Mouse (Mus musculus) hematopoietic stem cell, adult 5-6 weeks (primary cell): ENCODE data around the gene Zfp787. TPM values are rescaled to one million over a fixed set of nuclear protein-coding genes. Genes with fewer than 3 reads are reported as not detected.

ENCODE experiments used
- ATAC-seq, 2 experiments: fragments of 125-278 bp in 1 of 2; replicated peaks in 1 of 2; 2 replicates each; pipeline ENCODE4 v1.8.0; 2016 to 2017; ENCODE audit warnings: inconsistent platforms in 2 of 2, mild to moderate bottlenecking in 2 of 2, moderate number of reproducible peaks in 2 of 2, low read depth in 1 of 2, moderate TSS enrichment in 1 of 2; ENCODE audit not compliant: low FRiP score in 2 of 2, poor library complexity in 2 of 2, severe bottlenecking in 2 of 2, insufficient read depth in 1 of 2, low TSS enrichment in 1 of 2
- total RNA-seq: library from RNA; stranded (forward); fragments of 172-1452, 232-1000 nt; gene quantifications from 2 replicates; pipeline ENCODE4 v1.2.3, GENCODE M21; 2017

The Zfp787 gene
- total RNA-seq, 1 experiment from 2014 or later: 26.8 TPM

DNA sequence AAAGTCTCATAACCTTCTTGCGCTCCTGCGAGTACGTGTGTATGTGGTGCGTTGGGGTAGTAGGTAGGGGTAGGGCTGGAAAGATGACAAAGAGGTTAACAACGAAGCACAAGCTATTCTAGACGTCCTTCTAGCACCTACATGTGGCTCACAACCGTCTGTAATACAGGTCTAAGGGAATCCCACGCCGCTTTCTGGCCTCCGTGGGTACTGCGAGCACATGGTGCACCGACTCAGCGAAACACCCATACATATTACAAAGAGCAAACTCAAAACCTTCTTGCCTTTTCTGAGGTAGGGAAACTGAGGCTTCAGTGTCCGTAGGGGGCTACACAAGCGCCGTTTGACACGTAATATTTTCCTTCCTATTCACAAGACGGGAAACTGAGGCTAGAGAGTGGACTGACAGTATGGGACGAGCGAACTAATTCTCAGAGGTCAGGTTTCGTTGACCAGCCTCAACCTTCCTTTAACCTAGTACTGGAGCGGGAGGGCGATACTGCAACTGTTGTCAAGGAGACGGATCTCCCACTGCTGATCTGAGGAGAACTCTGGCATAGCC is 15.7 kb upstream of the Zfp787 start:
- peak; percentile 63 to 66 for ATAC-seq

DNA sequence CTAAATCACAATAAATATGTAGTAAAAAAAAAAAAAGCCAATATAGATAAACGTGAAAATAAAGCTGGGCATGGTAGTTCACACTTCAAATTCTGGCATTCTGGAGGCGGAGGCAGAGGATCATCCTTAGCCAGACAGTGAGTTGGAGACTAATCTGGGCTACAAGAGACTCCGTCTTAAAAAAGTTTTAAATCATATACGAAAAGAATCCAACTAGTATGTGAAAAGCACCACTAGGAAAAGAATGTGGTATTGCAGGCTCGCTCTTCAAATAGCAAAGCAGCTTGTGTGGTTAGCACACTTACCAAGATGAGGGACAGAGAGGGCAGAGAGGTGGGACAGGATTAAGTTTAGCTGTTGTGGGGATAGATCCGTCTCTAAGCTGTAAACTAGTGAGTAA is 15.1 kb upstream of the Zfp787 start:
- no peak for ATAC-seq

DNA sequence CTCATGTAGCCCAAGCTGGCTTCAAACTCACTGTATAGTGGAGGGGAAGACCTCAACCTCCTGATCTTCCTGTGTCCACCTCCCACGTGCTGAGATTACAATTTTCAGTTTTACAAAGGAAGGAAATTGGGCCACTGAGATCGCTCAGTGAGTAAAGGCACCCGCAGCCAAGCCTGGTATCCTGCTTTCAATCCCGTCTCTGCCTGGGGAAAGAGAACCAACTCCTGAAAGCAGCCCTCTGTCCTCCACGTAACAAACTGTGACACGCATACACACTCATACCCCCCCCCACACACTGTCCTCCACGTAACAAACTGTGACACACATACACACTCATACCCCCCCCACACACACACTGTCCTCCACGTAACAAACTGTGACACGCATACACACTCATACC is 14.6 kb upstream of the Zfp787 start:
- ATAC-seq: no peak

DNA sequence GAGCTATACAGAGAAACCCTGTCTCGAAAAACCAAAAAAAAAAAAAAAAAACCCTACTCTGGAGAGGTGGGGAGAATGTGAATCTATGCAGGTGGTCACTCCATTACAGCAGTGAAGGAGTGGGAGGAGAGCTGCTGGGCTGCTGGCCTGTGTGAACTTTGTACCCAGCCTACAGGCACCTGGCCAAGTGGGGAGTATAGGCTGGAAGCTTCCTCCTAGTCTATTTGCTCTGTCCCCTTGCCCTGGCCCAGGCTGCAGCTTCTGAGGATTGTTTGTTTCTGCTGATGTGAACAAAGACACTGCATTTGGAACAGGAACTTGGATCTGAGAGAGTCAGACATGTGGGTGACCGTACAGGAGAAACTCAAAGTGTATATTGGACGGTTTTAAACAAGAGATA is 13.6 kb upstream of the Zfp787 start:
- ATAC-seq: no peak

DNA sequence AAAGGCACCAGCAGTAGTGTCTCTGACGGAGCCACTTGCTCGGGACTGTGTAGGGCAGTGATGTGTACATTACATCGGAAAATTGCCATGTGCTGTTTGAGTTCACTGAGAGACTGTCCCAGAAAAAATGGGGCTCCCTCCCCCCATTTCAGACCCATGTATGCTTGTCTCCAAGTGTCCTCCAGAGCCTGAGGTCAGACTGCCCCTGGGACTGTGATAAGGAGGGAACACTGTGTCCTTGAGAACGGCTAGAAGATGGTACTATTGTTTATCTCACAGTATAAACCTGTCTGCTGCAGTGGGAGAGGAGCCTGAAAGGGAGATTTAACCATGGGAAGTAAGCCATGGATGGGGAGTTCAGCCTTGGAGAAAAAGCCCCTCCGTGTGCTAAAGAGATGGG is 8.9 kb upstream of the Zfp787 start:
- no peak for ATAC-seq

DNA sequence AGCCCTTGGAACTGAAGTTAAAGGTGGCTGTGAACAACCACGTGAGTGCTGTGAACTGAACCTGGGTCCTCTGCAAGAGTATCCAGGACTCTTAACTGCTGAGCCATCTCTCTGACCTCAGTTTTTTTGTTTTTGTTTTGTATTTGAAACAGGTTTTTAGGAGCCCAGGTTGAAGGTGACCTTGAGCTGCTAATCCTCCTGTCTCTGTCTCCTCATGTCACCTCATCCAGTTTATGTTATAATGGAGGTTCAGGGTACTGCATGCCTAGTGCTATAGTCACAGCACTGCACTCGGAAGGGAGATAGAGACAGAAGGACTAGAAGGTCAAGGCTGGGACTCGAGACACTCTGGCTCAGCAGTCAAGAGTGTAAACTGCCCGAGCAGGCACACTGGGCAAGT is 6.4 kb upstream of the Zfp787 start:
- no peak for ATAC-seq

DNA sequence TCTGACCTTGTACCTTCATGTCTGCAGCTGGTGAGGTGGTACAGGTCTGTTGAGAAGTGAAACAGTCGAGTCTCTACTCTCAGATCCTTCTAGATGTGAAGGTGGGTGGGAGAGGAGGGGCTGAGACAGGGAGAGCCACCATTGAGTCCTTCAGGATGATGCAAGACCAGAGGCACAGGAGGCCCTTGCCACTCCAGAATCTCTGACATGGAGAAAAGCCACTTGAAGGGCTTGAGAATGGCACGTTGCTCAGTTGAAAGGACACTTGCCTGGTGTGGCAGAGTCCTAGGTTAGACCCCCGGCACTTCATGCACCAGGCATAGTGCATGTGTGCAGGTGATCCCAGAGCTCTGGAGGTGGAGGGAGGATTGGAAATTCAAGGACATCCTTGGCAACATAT is 5.7 kb upstream of the Zfp787 start:
- ATAC-seq: no peak

DNA sequence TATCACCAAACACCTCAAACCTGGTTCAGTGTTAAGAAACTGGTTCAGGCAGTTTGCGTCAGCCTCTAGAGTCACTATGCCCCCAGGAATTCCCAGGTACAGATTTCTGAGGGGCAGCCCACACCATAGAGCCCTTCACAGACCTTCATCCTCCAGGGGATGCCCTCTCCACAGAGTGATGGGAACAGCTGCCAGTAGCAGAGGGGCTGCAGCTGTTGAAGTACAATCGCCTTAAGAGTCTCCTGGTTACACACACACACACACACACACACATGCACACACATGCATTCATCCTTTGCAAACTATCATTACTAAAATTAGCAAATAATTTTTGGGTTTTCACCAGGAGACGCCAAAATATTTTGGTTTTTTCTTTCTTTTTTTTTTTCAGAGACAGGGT is 3.8 kb upstream of the Zfp787 start:
- ATAC-seq: no peak

DNA sequence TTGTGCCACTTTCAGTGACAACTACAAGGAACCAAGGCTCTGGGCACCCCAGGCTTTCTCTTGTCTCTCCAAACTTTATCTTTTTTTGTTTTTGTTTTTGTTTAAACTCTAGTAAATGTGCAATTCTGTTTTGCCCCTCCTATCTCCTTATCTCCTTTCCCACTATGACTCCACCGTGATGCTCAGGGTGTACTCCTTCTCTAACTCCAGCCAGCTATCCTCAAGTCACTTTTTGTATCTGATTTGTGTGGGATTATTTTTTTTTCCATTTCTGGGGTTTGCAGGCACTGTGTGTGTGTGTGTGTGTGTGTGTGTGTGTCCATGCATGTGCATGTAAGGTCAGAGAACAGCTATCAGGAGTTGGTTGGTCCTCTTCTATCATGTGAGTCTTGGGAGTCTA is 1.7 kb upstream of the Zfp787 start:
- no peak for ATAC-seq

DNA sequence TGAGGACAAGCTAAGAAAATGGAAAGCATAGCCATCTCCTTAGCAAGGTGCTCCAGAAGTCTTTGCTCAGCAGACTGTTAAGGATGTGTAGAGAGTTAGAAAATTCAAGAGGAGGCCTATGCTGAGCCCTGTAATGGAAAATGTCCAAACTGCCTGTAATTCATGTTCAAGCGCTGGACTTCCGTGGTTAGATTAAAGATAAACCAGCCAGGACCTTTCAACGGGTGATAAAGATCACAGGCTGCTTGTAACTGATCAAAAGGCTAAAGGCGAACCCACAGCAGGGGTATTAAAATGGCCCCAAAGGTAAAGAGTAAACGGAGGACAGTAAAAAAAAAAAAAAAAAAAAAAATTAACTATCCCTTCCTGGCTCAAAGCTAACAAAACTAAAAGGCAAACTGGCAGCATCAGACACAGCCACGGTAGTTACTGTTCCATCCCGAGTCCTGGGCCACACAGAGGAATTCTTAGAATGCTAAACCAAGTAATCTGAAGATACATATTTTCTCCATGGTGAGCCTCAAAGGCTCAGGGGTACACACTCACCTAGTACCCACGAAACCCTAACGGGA is 1.2 kb upstream of the Zfp787 start:
- ATAC-seq: no peak

DNA sequence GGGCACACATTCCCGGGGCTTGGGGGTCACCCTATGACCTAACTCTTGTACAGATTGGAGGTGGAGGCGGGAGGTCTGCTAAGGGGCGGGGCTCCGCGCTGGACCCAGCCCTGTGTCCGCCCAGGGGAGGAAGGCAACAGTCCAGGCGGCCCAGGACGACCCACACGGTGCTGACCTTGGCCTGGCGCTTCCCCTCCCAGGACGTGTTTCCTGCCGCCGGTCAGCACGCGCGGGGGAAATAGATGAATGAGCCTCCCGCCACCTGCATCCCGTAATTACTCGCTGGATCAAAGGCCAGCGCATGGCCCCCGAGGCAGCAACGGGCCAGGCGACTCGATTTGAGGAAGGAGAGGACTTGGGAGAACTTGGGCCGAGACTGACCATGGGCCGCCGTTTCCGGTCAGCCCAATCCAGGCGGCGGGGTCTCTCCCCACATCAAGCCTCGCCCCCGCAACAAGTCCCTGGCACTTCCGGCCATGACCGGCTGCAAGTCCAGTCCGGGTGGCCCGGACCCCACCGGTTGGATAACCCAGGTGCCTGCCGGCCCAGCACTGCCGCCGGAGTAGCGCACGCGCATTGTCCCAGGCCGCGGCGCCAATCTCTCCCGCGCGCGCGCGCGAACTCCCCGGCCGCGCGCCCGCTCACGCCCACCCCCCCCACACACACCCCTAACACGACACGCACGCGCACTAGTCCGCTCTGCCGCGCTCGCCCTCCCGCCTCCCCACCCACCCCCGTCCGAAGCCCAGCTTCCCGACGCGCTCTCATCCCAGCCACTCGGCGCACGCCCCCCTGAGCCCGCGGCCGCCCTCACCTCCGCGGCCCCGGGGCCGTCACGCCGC is 545 bp downstream of the Zfp787 start:
- peak; percentile 2 to 17; a peak in 3 of 4 replicates for ATAC-seq

DNA sequence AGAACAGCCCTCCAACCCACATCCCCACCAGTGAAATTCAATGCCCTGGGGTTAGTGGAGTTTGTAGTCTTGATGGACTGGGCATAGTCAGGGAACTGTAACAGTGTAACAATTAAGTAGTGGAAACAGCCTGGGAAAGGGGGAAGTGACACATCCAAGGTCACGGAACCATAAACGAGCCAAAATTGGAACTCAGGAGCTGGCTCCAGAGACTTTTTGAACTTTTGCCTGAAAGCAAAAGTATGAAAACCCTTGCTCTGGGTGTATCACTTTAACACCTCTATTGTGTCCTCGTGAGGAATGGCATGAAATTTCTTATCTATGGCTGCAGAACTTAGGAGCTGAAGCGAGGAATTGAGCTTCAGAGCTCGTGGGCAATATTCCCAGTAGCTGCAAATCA is 1.6 kb downstream of the Zfp787 start:
- ATAC-seq: no peak

DNA sequence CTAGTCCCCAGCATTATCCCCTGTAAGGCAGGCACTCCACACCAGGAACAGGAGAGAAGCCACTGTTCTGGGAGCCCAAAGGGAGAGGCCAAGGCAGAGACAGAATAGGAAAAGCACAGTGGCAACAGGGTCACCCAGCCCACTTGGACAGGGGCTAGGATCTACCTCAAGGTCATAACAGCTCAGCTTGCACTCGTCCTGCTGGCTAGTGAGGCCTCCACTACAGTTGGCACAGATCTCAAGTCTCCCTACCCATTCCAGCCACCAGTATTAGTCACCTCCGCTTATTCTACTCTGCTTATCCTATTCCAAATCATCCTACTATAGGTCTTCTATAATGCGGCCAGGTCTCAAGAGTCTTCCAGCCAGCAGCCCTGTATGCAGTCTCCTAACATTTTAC is 2.7 kb downstream of the Zfp787 start:
- ATAC-seq: no peak

DNA sequence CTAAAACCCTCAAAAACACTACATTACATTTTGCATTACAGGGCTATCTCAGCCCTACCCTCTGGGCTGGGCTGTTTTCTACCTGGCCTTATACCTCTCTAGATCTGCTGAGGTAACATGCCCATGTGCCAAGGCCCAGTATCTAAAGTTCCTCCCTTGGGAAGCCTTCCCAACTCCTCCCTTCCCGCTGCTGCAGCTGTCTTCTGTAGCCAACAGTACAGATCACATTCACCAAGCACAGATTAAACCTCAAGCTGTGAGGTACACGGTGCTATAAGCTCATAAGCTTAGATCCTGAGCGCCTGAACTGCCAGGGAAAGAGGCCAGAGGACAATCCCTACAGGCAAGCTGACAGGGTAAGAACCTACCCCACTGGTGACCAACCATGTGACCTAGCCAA is 3.8 kb downstream of the Zfp787 start:
- ATAC-seq: no peak

DNA sequence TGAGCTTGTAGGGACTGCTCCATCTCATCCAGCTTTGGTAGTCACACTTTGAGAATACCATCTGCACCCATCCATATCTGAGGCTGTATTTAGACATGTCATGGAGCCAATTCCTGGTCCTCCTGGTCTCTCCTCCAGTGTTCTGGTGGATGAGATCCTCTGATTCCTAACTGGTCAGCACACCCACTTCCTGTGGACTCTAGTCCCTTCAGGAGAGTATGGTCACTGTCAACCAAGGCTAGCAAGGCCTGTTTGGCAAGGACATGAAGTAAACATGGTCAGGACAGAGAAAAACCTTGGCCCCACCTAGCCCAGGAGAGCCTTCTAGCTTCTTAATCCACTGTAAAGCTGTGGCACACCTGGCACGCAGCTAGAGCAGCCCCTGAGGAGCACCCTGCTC is 4.5 kb downstream of the Zfp787 start:
- ATAC-seq: no peak

DNA sequence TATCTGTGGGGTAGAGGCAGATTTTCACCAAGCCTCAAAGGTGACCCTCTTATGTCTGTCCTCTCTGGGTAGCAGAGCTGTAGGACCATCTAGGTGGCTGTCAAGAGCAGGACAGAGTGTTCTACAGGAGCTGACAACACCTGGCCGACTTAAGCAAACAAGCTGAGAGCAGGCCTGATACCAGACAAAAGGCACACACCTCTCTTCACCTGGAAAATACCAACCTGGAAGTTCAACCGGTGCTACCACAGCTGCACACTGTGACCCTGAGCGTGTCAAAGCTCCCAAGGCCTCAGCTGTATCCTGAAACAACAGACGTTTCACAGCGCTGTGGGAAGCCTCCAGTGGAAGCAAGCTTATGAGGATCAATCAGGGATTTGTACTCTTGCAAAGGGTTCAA is 8.1 kb downstream of the Zfp787 start:
- no peak for ATAC-seq

DNA sequence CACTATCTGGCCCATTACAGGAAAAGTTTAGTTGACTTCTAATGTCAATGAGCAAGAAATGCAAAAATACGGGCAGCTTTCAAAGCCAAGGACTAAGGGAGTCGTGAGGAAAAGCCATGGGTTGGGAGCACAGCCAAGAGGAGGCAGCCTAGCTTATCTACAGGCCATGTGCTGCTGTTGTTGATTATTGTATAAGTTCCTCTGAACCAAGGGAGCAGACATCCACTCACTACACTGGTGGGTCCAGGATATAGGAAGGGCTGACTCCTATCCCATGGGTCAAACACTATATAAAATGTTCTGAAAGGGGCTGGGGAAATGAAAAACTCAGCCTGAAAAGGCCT is 8.8 kb downstream of the Zfp787 start:
- ATAC-seq: no peak

DNA sequence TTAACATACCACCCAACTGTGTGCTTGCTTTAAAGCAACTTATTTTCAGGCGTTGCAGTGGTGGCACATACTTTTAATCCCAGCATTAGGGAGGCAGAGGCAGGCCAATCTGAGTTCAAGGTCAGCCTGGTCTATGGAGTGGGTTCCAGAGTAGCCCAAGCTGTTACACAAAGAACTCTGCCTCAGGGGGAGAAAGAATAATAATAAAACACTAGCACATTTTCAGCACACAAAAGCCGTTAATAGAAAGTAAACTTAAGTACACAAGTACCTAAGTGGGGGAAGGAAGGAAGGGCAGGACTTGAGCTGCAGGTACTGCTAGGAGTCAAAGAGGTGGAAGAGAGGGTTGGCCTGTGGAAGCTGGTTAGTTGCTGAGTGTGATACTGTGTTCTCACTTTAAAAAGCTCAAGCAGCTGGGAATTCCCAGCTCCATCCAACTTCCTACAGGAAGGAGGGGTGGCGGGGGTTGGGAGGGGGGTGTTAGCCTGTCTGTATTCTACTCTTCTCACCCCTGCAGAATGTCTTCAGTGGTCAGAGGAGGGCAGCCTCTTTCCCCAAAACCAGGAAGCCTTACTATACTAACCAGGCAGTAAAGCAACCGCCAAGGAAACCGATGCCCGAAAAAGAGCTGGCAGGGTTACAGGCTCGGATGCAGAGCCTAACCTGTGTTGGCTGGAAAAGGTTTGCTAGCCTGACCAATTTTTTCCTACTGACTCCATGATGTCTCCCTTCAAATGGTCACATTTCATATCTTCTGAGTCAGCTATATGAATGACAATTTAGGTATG is 9.4 kb downstream of the Zfp787 start:
- ATAC-seq: no peak
